Mouse (Mus musculus) thymus, adult 2 months (tissue): ENCODE data around the gene Lrrc1. TPM values are rescaled to one million over a fixed set of nuclear protein-coding genes. Genes with fewer than 3 reads are reported as not detected.
"Not testable (repeated sequence)": the region's sequence is repeated elsewhere in the genome, so short reads cannot be mapped to it uniquely, and the experiment has no call there.

Experiments used
- DNase-seq: peaks from one replicate; pipeline ENCODE4 v3.0.0; 2021
- H3K27ac ChIP-seq: fragments of 200-500 bp; 2 replicates; pipeline ENCODE4 v1.5.1; 2012; ENCODE audit warnings: low read length, control low read depth; ENCODE audit not compliant: control insufficient read depth, insufficient read depth
- H3K27me3 ChIP-seq: fragments of 200-500 bp; 2 replicates; pipeline ENCODE4 v1.6.1; 2012; ENCODE audit warnings: mild to moderate bottlenecking, low read length, moderate library complexity, mixed read lengths; ENCODE audit not compliant: control insufficient read depth, insufficient read depth
- H3K36me3 ChIP-seq: fragments of 200-500 bp; 2 replicates; pipeline ENCODE4 v1.6.1; 2012; ENCODE audit warnings: mild to moderate bottlenecking, low read length, moderate library complexity; ENCODE audit not compliant: control insufficient read depth, insufficient read depth
- H3K4me1 ChIP-seq: fragments of 200-500 bp; replicated peaks from 2 replicates; pipeline ENCODE4 v1.6.1; 2012; ENCODE audit warnings: low read length; ENCODE audit not compliant: control insufficient read depth, insufficient read depth
- H3K4me3 ChIP-seq: fragments of 200-500 bp; 2 replicates; pipeline ENCODE4 v1.5.1; 2012; ENCODE audit warnings: mild to moderate bottlenecking, low read length, control low read depth, moderate library complexity; ENCODE audit not compliant: control insufficient read depth, insufficient read depth
- CTCF ChIP-seq: fragments of 200-500 bp; IDR thresholded peaks from 2 replicates; pipeline ENCODE4 v1.5.1; 2012; ENCODE audit warnings: mild to moderate bottlenecking, control low read depth, low read length, moderate library complexity, borderline replicate concordance; ENCODE audit not compliant: control insufficient read depth, poor library complexity, insufficient read depth; ENCODE audit errors: extremely low read depth
- POLR2A ChIP-seq: fragments of 200-500 bp; IDR thresholded peaks from 2 replicates; pipeline ENCODE4 v1.6.1; 2012; ENCODE audit warnings: mild to moderate bottlenecking, low read length, control low read depth, moderate library complexity; ENCODE audit not compliant: control insufficient read depth, poor library complexity, insufficient read depth; ENCODE audit errors: extremely low read depth
- WGBS: fragments of 180-500 bp; shearing (Covaris S2); methylation state at CpG from one replicate; pipeline ENCODE4 v1.1.7; 2018; 5-methylcytosine and 5-hydroxymethylcytosine counted together
- polyA plus RNA-seq: library from polyadenylated mRNA; depleted of rRNA; stranded (reverse); fragments of >200 nt; gene quantifications from 2 replicates; pipeline ENCODE4 v1.2.3, GENCODE M21; 2012

The Lrrc1 gene
- polyA plus RNA-seq, 1 experiment: 51.3 TPM

DNA sequence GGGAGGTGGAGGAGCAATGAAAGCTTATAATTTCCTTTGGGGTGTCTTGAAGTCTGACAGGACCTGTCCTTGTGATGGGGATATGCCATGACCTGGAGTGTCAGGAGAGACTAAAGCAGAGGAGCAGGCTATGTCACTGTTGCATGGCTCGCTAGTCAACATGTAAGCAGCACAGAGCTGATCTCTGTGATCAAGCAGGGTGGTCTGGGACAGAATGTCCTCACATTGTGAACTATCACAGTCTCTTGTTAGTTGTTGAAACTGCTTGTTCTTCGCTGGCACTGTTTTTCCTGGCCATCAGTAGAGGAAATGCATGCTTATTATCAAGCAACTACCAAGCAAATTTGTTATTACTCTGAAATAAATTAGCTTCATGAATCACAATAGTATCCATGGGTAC is 38.6 kb upstream of the Lrrc1 start:
- TF ChIP-seq CTCF (no peak), POLR2A (no peak)

DNA sequence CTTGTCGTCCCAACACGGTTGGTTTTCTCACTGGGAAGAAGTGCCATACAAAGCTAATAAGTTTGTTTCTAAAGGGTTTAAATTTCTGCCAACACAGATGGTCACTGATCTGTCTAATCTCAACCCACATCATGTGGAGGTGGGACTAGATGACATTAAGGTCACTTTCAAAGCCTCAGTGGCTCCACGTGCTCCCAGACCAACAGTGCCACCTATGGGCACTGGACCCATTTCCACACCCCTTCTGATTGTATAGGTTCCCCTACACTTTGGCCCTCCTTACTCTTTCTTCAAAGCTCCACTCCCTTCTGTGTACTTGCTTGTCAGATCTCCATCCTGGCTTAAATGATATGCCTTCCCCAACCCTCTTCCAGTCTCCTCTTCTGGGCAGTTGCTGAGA is 35.2 kb upstream of the Lrrc1 start:
- Histone ChIP-seq H3K36me3 (no peaks in the 10 kb centered on the region), H3K27me3 (no peaks in the 10 kb centered on the region), H3K4me1 (peaks cover 3% of the 10 kb centered on the region), H3K4me3 (no peak overlapping the region), H3K27ac (no peak overlapping the region)
- peak; percentile 11 for DNase-seq
- TF ChIP-seq POLR2A: no peak
- TF ChIP-seq CTCF: no peak
- WGBS: 79% methylated on average over 3 of the region's 3 CpGs

More for the DNA sequence above, 38.6 kb upstream of the Lrrc1 start:
- Histone ChIP-seq H3K4me3 (no peak overlapping the region), H3K27ac (no peak overlapping the region), H3K4me1 (no peaks in the 10 kb centered on the region), H3K27me3 (no peaks in the 10 kb centered on the region), H3K36me3 (no peaks in the 10 kb centered on the region)
- 92% methylated on average over 2 of the region's 2 CpGs for WGBS
- DNase-seq: no peak

DNA sequence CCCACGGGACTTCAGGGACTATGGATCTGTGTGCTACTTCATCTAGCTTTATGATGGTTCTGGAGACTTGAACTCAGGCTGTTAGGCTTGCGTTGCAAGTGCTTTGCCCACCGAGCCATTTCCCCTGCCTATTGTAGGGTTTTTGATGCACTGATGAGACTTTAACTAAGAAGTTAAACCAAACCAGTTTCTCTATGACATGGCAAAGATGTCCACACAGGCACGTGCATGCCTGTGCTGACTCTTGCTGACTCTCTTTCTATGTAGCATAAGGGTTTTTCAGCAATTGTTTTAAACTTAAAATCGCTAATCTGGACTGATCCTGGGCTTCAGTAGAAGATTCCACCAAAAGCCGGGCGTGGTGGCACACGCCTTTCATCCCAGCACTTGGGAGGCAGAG is 33.3 kb upstream of the Lrrc1 start:
- no peak for DNase-seq
- WGBS: 96% methylated on average over 8 of the region's 8 CpGs
- Histone ChIP-seq H3K4me3 (no peak overlapping the region), H3K36me3 (no peaks in the 10 kb centered on the region), H3K27me3 (no peaks in the 10 kb centered on the region), H3K27ac (no peak overlapping the region), H3K4me1 (peaks cover 3% of the 10 kb centered on the region)
- TF ChIP-seq POLR2A (no peak), CTCF (no peak)

DNA sequence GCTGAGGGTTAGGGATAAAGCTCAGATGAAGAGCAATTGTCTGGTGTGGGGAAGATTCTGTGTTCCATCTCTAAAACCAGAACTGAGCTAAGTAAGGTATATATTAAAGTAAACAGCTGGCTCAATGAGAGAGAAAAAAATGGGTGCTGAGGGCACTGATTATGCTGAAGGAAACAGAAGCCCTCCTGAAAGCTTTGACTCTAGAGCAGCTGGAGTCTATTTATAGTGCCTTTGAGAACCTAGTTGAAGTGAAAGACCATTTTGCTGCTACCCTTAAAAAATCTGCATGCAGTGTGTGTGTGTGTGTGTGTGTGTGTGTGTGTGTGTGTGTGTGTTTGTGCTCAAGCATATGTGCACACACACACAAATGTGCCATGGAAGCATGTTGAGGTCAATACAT is 32.7 kb upstream of the Lrrc1 start:
- Histone ChIP-seq H3K4me1 (peaks cover 3% of the 10 kb centered on the region), H3K27ac (no peak overlapping the region), H3K36me3 (no peaks in the 10 kb centered on the region), H3K4me3 (no peak overlapping the region), H3K27me3 (no peaks in the 10 kb centered on the region)
- no peak for DNase-seq
- TF ChIP-seq POLR2A (no peak), CTCF (no peak)

DNA sequence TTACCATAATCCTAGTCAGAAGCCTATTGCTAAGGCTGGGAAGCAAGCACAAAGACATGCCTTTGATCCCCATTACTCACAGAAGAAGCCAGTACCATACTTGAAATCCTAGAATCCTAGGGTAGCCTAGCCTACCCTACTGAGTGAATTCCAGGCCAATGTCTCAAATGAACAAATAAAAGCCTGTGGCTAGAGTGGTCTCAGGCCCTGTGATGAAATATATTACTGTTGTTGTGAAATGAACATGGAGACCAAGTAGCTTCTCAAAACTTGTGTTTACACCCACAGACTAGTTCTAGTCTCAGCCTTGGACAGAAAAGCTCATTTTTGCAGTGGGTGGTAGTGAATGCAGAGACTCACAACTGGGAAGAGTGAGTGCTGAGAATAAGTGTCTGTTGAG is 31.6 kb upstream of the Lrrc1 start:
- no peak overlapping the region for H3K4me3 ChIP-seq
- H3K27ac ChIP-seq: no peak overlapping the region
- DNase-seq: no peak
- H3K36me3 ChIP-seq: no peaks in the 10 kb centered on the region
- no peak for TF ChIP-seq CTCF
- no peak for TF ChIP-seq POLR2A
- no peaks in the 10 kb centered on the region for H3K27me3 ChIP-seq
- peaks cover 3% of the 10 kb centered on the region for H3K4me1 ChIP-seq

DNA sequence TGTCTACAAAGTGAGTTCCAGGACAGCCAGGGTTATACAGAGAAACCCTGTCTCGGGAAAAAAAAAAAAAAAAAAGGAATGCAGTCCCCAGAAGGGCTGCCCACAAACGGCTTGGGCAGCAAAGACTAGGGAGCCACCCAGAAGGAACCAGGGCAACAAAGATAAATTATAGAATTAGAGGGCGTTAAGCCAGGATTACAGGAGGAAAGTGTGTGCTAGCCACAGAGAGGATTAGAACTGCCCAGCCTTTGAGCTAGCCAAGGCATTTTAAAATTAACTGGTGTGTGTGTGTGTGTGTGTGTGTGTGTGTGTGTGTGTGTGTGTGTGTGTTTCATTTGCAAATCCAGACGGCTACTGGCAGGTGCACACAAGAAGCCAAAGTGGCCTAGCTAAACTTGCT is 30.3 kb upstream of the Lrrc1 start:
- not testable (repeated sequence) for DNase-seq, H3K36me3 ChIP-seq, H3K4me3 ChIP-seq, H3K27ac ChIP-seq, H3K27me3 ChIP-seq, H3K4me1 ChIP-seq
- WGBS: 80% methylated on average over 4 of the region's 4 CpGs

DNA sequence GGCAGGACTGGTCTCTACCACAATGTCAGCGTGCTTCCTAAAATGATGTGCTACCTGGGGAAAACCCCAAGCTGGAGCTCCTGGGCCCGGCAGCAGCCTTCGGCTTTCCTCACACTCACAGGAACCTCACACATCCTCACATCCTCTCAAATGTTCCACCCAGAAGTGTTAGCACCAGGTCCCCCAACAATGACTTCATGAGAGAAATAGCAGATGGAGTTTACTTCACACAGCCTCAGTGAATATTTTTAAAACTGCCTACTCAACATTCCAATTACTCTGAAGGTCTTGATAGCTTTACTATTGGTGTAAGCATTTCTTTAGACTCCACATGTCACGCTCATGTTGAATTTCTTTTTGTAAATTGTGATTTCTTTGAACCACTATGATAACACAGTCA is 27.2 kb upstream of the Lrrc1 start:
- Histone ChIP-seq H3K4me3 (no peak overlapping the region), H3K36me3 (no peaks in the 10 kb centered on the region), H3K27ac (no peak overlapping the region), H3K4me1 (no peaks in the 10 kb centered on the region), H3K27me3 (no peaks in the 10 kb centered on the region)
- DNase-seq: no peak
- TF ChIP-seq POLR2A: no peak
- TF ChIP-seq CTCF: no peak
- WGBS: 91% methylated on average over 4 of the region's 4 CpGs
